Mouse (Mus musculus): Measurements from ENCODE around the gene Metap2.

DNA sequence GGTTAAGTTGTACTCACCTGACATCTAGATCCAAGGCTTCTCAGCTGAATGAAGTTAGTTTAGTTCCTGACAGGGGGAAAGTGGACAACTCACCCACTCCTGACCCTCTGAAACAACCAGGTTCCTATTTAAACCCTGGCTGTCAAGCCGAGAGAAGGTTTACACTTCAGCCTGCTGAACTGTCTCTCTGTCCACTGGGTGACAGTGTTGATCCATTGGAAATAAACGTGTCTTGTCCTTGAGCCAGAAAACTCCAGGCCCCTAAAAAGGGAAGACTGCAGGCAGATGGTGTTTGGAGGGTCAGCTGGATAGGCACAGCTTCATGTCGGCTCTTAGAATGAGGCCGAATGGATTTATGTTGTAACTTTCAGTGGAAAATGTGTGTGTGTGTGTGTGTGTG lies 48.5 kb upstream of the Metap2 start:
- TF ChIP-seq POLR2A (IDR thresholded peaks at IDR 0.05; ENCODE audit: control insufficient read depth, low read depth, low read length): no peak
- no peak for TF ChIP-seq CTCF (IDR thresholded peaks at IDR 0.05; ENCODE audit: control insufficient read depth, insufficient read depth, insufficient replicate concordance, low read depth, low read length)

All from testis, adult 2 months (tissue).